Mouse (Mus musculus) cerebellum, adult 8-10 months (tissue): ENCODE results near the gene Tgfbr3l.
"Not testable (repeated sequence)": the region's sequence is repeated elsewhere in the genome, so short reads cannot be mapped to it uniquely, and the experiment has no call there.

Source experiments
- DNase-seq: peaks from one replicate; pipeline ENCODE4 v3.0.0; 2022

Tgfbr3l gene

DNA sequence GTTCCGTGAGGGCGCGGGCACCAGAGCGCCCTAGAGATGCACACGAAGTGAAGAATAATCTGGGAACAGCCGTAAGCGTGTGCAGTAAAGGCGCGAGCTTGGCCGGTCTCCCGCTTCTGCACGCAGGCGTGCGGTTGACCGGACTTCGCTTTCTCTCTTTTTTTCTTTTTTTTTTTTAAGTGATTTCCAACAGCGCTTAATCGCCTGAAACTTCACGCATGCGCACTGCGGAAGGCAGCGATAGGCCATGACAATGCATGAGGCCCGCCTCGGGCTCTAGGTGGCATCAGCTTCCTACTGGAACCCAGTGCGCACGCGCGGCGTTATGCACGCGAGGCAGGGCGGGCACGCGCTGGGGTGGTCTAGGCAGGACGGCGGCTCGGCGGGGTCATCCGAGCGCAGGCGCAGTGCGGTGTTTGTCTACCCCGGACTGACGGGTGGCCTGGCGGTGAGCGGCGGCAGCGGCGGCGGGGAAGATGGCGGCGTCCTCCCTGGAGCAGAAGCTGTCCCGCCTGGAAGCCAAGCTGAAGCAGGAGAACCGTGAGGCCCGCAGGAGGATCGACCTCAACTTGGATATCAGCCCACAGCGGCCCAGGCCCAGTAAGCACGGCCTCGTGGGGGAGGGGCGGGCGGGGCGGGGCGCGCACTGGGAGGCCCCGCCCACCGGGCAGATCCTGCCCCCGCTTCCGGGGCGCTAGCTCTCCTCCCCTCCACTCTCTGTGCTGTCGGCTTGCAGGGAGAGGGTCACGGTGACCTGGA lies 9.4 kb upstream of the Tgfbr3l start, which contains the start of the genes Map2k7 and Gm49320:
TSS of gene Map2k7 (plus strand) at position 307 of the 759 bp plus-strand sequence.
TSS of gene Gm49320 (plus strand) at position 432 of the 759 bp plus-strand sequence.
- peak; percentile 100 for DNase-seq

DNA sequence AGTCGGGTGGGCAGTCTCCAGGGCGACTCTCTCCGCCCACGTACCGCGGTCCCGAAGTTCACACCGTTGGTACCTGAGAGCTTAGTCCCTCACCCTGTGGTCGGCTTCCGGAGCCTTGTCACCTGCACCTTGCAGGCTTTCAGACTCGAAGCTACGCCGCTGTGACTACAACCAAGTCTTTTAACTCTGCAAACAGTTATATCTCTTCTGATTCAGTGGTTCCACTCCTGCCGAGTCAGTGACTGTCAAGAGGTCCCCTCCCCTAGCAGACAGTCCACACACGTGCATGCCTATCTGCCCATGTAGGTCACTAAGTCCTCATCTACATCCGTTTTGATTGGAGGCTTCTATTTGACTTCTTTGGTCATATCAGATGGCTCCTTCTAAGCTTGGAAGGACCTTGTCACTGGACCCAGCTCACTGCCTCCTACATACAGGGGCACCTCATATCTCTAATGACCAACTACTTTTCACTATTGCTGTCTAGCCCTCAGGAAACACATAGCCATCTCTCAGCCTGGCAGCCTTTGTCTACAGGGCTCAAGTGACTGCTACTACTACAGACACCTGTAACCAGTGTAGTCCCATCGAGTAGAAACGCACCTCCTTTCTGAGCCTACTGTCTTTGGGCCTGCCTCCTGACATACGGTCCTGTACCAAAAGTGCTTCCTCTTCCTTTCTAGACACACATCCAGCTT lies 8.7 kb upstream of the Tgfbr3l start:
- peak; percentile 19 for DNase-seq

DNA sequence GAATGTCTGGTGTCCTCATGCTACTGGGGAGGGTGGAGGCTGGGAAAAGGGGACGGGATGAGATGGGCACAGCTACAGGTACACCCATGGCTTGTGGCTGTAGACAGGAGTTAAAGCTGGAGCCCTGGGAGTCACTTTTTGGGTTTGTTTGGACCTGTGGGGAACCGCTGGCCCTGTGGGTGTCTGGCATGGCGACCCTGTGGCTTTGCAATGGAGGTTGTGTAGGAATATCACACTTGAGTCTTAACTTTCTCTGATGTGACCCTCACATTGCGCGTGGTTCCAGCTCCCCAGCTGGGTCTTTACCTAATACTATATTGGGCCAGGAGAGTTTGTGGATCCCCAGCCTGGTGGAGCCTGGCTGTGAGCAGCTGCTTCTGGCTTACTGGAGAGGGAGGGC lies 3.0 kb upstream of the Tgfbr3l start:
- no peak for DNase-seq

DNA sequence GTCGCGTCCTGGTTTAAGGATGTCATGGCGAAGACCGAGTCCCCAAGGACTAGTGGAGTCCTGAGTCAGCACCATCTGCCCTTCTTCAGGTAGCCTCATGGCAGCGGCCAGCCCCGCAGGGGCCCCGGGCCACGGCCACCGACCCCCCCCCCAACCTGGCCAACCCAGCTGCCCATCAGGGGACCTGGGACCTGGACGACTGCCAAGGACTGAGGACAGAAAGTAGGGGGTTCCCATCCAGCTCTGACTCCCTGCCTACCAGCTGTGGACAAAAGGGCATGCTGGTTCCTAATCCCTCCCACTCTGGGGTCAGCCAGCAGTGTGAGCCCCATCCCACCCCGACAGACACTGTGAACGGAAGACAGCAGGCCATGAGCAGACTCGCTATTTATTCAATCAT lies 2.3 kb upstream of the Tgfbr3l start:
- DNase-seq, result no peak

DNA sequence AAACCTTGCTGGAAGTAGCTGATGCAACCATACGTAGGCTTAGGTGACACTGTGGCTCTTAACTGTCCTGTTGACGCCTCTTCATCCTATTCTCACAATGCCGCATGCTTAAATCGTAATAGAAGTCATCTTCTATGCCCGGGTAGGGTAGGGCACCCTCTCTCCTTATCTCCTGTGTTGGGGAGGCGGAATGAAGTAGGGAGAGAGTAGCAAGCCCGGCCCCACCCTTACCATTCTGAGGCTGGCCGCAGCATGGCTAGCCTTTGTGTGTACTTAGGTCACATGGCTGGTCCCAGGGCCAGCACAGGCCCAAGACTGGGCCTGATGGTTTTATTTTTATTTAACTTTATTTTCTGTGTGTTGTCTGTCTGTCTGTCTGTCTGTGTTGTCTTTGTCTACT lies 773 bp upstream of the Tgfbr3l start:
- DNase-seq, result no peak

DNA sequence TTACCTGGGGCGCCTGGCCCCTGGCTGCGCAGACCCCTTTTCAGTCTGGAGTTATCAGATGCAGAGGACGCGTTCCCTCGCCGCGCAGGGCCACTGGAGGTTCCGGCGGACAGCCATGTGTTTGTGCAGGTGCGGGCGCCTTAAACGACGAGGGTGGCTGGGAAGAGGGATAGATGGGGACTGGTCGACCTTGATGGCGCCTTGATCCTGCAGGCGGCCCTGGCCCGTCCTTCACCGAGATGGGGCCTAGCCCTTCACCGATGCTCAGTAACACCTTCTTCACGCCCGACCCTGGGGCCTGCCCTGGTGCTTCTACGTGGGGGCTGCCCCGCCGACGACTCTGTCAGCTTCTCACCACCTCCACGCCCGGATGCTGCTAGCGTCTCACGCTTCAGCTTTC lies 1.2 kb downstream of the Tgfbr3l start:
- no peak for DNase-seq

DNA sequence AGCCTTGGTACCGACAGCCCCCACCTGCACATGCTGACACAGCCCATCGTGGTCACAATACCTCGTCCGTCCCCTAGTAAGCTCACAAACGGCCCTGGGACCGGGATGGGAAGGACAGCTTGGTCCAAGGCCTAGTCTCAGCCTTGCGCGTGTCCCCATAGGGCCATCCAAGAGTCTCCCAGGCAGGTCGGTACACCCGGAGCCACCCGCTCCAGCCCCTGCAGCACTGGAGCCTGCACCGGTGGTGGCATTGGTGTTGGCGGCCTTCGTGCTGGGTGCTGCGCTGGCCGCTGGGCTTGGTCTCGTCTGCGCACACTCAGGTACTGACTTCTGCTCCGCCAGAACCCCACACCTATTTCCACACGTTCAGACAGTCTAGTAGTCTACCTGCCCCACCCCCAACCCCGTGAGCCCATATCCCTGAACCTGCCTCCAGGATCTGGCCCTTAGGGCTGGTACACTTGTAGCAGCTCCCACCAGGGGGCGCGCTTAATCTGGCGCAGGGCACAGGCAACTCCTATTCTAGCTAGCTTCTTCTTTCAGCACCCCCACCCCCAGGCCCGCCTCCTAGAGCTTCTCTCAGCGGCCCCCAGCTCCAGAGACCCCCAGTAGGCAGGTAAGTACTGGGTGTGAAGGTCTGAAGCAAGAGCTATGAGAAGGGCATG lies 2.4 kb downstream of the Tgfbr3l start:
- peak; percentile 79 for DNase-seq

DNA sequence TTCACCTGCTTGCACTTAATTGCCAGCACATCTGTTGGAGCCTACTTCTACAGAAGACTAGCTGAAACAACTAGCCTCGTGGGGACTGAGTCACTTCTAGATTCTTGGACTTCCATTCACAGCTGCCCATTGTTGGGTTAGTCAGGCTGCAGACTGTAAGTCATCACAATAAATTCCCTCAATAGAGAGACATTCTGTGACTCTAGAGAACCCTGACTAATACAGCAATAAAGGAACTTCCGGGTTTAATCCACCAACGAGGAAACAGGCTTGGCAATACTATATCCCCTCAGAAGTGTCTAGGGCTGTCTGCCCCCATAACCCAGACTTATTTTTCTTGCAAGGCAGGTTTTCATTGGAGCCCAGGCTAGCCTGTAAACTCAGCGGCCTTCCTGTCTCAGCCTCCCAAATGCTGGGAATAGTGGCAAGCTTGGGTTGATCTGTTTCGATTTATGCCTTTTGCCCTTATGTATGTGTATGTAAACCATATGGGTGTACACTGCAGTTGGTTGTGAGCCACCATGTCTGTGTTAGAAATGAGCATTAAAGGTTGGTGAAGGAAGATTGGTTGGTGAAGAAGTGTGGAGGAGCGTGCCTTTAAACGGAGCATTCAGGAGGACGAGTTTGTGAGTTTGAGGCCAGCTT lies 4.2 kb downstream of the Tgfbr3l start:
- DNase-seq, result no peak

DNA sequence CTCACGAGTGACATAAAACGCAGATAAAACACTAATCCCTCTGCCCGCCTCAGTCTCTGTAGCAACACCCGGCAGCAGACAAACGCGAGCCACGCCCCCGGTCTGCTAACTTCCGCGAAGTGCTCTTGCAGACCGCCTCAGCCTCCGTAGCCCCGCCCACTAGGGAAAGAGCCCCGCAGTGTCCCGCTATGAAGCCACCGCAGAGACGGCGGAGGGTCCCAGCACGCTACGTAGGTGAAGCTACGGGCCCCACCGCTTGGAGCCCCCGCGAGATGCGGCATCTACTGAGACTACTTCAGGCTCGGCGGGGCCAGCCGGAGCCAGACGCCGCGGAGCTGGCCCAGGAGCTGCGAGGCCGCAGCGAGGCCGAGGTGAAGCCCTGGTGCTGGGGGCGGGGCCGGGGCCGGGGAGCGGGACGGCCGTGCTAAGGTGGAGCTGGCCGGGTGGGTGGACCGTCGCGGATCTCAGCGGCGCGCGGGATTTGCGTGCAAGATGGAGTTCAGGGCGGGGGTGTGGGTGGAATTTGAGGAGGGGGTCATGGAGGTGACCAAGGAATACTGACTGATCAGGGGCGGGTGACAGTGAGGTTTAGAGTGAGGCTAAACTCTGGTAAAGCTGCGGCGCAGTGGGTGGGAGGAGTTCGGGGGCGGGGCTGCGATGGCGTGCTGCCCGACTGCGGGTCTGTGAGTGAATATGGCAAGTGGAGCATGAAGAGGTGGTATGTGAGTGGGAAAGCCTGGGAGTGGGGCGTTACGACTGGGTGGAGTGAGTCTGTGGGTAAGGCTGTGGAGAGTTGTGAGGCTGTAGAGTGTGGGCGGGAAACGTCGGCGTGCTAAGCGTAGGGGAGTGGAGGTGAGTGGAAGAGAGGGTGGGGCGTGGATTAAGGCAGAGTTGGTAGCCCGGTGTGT lies 5.2 kb downstream of the Tgfbr3l start, which contains the start of gene Snapc2:
TSS of gene Snapc2 (plus strand) at position 147 of the 908 bp plus-strand sequence.
- DNase-seq, result peak; percentile 91

DNA sequence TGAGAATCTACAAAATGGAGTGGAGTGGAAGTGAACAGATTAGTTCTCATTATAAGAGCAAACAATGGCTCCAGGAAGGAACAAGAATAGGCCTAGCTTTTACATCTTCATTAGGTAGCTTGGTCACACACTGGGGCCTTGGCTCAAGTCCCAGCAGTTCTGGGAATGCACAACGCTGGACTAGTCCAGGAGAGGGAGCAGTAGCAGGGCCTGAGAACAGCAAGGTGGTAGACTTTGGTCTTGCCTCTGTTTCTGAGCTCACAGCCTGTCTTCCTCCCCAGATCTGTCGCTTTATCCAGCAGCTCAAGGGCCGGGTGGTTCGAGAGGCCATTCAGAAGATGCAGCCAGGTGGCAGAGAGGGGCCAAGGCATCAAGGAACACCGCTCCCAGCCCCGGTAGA lies 6.0 kb downstream of the Tgfbr3l start:
- DNase-seq, result peak; percentile 75

DNA sequence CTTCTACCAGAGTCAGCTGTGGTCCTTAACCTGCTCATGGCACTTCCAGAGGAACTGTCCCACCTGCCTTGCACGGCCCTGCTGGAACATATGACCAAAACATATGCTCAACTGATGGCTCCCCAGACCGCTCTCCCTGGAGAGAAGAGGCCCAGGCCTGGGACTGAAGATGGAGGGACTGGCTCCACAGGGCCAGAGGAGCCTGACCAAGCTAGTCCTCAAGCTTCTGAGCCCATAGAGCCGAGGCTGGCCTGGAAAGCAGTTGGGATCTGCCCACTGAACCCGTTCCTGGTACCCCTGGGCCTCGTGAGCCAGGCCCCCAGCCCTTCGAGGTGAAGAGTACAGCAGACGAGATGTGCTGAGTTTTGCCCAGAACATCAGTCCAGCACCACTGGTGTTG lies 7.5 kb downstream of the Tgfbr3l start:
- not testable (repeated sequence) for DNase-seq

DNA sequence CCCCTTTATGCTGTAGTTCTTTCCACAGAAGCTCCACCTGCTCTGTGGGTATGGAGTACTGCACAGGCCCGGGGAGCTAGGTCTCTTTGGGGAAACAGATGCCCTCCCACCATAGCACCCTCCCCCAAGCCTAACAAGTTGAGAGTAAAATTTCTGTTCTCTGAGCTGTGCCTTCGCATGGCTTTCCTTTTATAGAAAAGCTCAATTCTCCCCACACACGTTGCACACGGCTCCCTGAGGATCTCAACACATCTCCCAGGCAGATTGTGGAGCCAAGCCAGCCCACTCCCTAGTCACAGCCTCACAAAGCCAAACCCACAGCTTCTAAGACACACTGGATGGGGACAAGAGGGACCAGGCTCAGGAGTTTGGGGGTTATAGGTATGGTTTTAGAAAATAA lies 8.9 kb downstream of the Tgfbr3l start:
- DNase-seq, result no peak

DNA sequence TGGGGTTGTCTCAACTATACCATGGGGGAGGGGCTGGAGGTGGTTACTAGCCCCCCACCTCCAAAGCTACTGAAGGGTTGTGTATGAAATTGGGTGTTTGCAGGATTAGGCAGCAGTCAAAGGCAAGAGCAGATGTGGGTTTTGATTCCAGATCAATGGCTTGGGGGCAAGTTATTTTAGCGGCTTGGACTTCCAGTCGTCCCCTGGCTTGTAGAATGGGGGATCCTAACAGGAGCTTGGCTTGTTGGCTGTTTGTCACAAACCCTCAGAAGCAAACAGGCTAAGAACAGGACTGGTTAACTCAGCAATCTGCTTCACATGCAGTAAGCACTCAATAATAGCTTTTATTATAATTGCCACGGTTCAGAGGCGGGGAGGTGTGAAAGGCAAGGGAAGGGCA lies 9.3 kb downstream of the Tgfbr3l start:
- DNase-seq, result no peak

DNA sequence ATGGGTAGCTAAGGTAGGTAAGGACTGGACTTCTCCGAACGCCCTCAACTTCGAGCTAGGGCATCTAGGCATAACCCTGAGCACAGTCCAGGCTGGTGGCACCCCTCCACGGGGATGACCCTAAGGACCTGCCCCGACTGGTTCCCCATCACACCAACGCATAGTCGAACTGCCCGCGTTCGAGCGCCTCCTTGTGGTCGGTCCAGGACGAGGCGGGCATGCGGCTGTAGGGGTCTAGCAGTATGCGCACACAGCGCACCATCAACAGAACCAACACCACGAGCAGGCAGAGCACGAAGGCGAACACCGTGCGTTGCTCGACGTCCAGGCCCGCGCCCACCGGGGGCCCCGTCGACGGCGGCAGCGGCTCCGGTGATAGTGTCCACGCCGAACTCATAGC lies 10.2 kb downstream of the Tgfbr3l start:
- DNase-seq, result peak; percentile 66

DNA sequence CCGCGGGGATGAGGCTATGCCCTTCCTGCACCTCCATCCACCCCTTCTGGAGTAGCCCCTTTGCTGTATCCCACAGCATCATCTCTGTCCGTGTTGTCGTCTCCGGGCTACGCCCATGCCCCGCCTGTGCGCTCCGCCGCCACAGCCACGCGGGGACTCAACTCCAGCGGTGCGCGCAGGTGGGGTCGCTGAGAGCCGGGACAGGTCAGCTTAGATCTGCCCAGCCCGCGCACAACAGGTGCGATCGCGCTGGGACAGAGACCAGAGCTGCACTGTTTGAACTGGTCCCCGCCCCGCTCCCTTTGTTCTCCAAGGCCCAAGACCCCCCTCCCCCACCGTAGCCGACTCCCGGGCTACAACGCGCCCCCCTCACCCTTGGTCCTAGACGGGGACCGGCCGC lies 10.7 kb downstream of the Tgfbr3l start:
- DNase-seq, result no peak

DNA sequence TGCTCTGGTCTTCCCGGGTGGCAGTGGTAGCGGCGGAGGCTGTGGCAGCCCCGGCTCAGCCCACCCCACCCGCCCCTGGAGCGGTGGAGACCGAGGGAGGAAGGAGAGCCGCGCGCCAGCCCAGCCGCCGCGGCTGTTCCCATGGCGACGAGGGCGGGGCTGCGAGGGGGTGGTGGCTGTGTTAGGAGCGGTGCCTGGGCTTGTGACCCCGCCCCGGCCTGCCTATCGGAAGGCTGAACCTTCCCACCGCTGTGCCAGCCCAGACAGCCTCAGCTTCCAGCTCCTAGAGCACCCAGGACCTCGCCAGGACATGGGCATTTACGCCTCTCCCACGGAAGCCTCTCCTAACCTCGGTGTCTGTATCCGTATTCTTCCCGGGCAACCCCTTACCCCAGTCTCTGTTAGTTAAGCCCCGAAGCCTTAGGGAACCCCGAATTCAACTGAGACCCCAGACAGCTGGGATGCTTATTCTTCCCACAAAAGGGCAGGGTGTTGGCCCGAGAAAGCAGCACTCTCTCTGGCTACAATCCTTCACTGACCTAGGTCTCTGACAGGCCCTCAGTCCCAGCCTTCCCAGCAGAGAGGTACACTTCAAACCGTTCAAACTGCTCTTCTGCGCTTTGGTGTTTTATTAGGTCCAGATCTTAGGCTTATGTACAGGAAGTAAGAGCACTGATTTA lies 11.3 kb downstream of the Tgfbr3l start, which contains the start of gene Ctxn1:
TSS of gene Ctxn1 (minus strand) at position 150 of the 680 bp plus-strand sequence.
- peak; percentile 62 for DNase-seq

DNA sequence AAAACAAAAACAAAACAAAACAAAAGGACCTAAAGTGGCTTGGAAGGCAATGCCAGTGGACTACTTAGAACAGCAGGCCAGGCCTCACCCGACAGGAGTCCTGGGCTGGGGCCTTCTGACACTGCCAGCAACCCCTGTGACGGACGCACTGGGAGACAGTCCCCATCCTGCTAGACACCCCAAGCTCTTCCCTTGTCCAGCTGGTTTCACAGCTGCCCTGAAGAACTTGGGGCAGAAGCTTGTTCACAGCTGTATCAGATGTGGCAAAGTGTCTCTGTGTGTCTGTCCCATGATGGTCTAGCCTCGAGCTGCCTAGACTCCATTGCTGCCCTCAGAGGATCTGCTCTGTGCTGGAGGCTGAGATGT lies 11.8 kb downstream of the Tgfbr3l start:
- DNase-seq, result no peak

DNA sequence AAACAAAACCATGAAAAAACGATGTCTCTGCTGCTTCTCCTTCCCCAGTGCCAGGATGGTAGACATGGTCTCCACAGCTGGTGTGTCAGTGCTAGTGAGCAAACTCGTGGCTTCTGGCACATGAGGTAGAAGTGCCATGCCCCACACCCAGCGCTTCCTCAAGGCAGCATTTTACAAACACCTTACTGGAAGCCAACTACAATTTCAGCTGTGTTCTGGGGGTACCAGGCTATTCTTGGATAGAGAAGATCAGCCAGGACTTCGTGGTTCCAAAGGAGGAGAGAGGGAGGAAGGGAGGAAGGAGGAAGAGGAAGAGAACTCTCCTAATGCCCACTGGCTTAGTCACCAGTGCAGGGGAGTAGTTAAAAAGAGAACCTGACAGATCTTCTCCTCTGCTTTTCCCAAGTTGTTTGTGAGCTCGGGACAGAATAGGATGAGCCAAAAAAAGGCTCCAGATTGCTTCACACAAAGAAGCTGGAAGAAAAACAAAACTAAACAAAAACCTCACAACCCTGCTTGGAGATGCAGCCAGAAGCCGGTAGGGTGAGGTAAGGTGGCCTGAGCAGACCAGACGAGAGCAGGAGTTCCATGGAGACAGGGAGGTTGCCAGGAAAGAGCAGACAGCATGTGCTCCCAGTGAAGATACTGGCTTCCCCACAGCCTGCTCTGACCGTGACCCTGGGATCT lies 15.2 kb downstream of the Tgfbr3l start:
- no peak for DNase-seq

DNA sequence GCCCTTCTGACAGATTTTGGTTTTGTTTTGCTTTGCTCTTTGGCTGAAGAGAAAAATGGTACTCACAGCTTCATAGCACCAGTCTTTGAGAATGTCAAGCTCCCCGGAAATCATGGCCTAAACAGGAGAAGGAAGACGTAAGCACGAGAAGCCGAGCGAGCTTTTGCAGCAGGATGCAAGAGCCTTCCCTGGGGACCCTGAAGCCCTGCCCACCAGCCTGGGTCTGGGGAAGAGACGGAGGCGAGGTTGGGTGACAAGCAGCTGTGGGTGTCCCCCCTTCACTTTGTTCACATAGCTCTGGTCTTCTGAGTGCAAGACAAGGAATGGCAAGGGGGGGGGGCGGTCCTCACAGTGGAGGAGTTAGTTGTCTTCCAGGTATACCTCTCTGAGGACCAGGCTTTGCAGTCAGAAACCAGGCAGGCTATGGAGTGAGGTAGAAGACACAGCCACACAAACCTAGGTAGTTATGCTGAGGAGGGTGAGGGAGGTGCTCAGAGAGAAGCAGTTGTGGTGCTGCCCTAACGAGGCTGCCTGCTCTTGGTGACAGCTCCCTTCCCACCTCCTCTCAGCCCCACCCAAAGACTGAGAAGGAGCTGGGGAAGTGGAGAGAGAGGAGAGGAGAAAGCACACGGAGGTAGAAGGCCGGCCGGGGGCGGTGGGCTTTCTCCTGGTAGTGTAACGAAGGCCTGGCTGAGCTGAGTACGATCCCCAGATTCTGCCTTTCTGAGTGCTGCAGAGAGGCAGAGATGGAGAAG lies 17.3 kb downstream of the Tgfbr3l start:
- no peak for DNase-seq

DNA sequence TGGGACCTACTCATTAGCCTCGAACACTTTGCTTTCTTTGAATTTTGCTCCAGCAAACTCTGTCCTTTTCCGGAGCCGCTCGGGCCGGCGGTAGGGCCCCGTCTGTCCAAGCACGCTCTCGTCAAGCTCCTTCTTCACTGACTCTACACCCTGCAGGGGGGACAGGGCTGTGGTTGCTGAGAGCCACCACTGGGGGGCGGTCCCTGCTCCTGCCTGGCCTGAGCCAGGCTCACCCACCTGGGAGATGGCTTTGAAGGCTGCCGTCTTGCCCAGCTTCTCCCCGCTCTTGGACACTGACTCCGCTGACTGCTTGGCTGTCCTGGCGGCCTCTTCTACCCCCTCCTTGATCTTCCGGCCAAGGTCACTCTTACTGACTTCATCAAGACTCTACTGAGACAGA lies 19.6 kb downstream of the Tgfbr3l start:
- DNase-seq, result no peak
